Mouse (Mus musculus) myocyte (in vitro differentiated cells): ENCODE measurements around the gene Zfp488.

ENCODE experiments used
- CEBPB ChIP-seq: IDR thresholded peaks from 2 replicates; pipeline ENCODE4 v1.6.1; 2011; ENCODE audit warnings: mild to moderate bottlenecking, moderate library complexity; ENCODE audit not compliant: poor library complexity, insufficient read depth, severe bottlenecking
- E2F4 ChIP-seq: IDR thresholded peaks from one replicate; pipeline ENCODE4 v1.6.1; 2011; ENCODE audit warnings: mild to moderate bottlenecking, control low read depth, moderate library complexity; ENCODE audit not compliant: insufficient read depth
- MYOG ChIP-seq, 3 experiments: IDR thresholded peaks; one replicate each; pipeline ENCODE4 v1.6.1; 2011; ENCODE audit warnings: control low read depth in 2 of 3, low read depth in 2 of 3, mild to moderate bottlenecking in 2 of 3; ENCODE audit not compliant: insufficient read length in 2 of 3, control insufficient read depth in 1 of 3, insufficient read depth in 1 of 3
- POLR2A ChIP-seq: IDR thresholded peaks from one replicate; pipeline ENCODE4 v1.6.1; 2011; ENCODE audit warnings: low read depth, mild to moderate bottlenecking, control low read depth, moderate library complexity; ENCODE audit not compliant: insufficient read length
- POLR2AphosphoS2 ChIP-seq: IDR thresholded peaks from one replicate; pipeline ENCODE4 v1.6.1; 2011; ENCODE audit warnings: low read depth, control low read depth; ENCODE audit not compliant: insufficient read length

DNA sequence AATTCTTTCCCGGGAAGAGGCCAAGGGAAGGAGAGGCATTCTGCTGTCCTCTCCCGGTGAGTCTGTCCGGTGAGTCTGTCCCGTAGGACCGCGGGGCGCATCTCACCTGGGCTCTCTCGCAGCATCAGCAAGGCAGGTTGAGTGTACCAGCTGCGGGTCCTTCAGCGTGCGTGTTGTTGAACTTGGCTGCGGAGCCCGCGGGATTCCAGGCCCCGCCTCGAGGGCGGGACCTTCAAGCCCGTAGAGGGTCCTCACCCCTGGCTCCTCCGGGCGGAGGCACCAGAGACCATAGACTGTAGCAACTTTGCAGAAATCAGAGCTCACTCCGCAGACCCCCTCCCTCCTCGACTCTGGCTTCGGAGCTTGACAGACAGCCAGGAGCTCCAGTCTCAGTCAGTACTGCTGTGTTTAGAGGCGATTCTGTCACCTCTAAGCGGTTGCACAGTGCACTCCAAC, at the start of gene Zfp488:
- TF ChIP-seq POLR2A (no peak), E2F4 (no peak), MYOG (IDR thresholded peaks at IDR 0.05; ENCODE audit: control insufficient read depth in 1 of 3, insufficient read depth in 1 of 3, insufficient read length in 2 of 3, low read depth in 2 of 3) (no peak), CEBPB (no peak), POLR2AphosphoS2 (no peak)
